Mouse (Mus musculus) MEL (cell line): ENCODE data around the gene Hk2. TPM values are rescaled to one million over a fixed set of nuclear protein-coding genes. Genes with fewer than 3 reads are reported as not detected.

Experiments used
- DNase-seq: peaks from one replicate; pipeline ENCODE4 v3.0.0; 2011; ENCODE audit warnings: low read depth, low spot score
- H3K27ac ChIP-seq: 2 replicates; pipeline ENCODE4 v1.5.1; 2012; ENCODE audit warnings: low read depth, mild to moderate bottlenecking, control low read depth, low read length, moderate library complexity; ENCODE audit not compliant: control insufficient read depth
- H3K27me3 ChIP-seq, 2 experiments: fragments of 150-350 bp in 1 of 2; sonication (generic) in 1 of 2; 2 replicates each; pipeline ENCODE4 v1.6.1; 2012; ENCODE audit warnings: low read length in 2 of 2, mild to moderate bottlenecking in 2 of 2, improper control_type of control experiment in 1 of 2, moderate library complexity in 1 of 2; ENCODE audit not compliant: insufficient read depth in 2 of 2, control insufficient read depth in 1 of 2
- H3K36me3 ChIP-seq, 2 experiments: 2 replicates each; pipeline ENCODE4 v1.6.1; 2012 to 2014; ENCODE audit warnings: low read length in 2 of 2, improper control_type of control experiment in 1 of 2, inconsistent platforms in 1 of 2, mild to moderate bottlenecking in 1 of 2; ENCODE audit not compliant: insufficient read depth in 2 of 2, control insufficient read depth in 1 of 2
- H3K4me1 ChIP-seq, 2 experiments: fragments of 150-350 bp in 1 of 2; sonication (generic) in 1 of 2; 2 replicates each; pipeline ENCODE4 v1.6.1; 2012; ENCODE audit warnings: low read length in 2 of 2, improper control_type of control experiment in 1 of 2, mild to moderate bottlenecking in 1 of 2; ENCODE audit not compliant: insufficient read depth in 2 of 2, control insufficient read depth in 1 of 2
- H3K4me3 ChIP-seq, 2 experiments: fragments of 150-350 bp in 1 of 2; sonication (generic) in 1 of 2; 2 replicates each; pipeline ENCODE4 v1.5.1; 2012; ENCODE audit warnings: low read depth in 2 of 2, low read length in 2 of 2, mild to moderate bottlenecking in 2 of 2, moderate library complexity in 2 of 2, control low read depth in 1 of 2, improper control_type of control experiment in 1 of 2; ENCODE audit not compliant: control insufficient read depth in 1 of 2, insufficient read depth in 1 of 2
- H3K79me2 ChIP-seq: 2 replicates; pipeline ENCODE4 v1.6.1; 2012; ENCODE audit warnings: mild to moderate bottlenecking, low read length, moderate library complexity; ENCODE audit not compliant: control insufficient read depth, poor library complexity, insufficient read depth
- H3K9ac ChIP-seq: 2 replicates; pipeline ENCODE4 v1.6.1; 2012; ENCODE audit warnings: low read depth, mild to moderate bottlenecking, control low read depth, low read length, moderate library complexity; ENCODE audit not compliant: control insufficient read depth, poor library complexity, severe bottlenecking
- H3K9me3 ChIP-seq: fragments of 150-350 bp; sonication (generic); replicated peaks from 2 replicates; pipeline ENCODE4 v1.6.1; 2012; ENCODE audit warnings: mild to moderate bottlenecking, low read length, improper control_type of control experiment, moderate library complexity; ENCODE audit not compliant: insufficient read depth
- BHLHE40 ChIP-seq: IDR thresholded peaks from 2 replicates; pipeline ENCODE4 v1.6.1; 2012; ENCODE audit warnings: low read depth, mild to moderate bottlenecking, inconsistent platforms, low read length, improper control_type of control experiment, borderline replicate concordance
- CTCF ChIP-seq, 3 experiments: IDR thresholded peaks in 2 of 3; conservative IDR thresholded peaks in 1 of 3; 2 replicates each; pipeline ENCODE4 v1.5.1; 2011 to 2012; ENCODE audit warnings: low read length in 3 of 3, low read depth in 2 of 3, mild to moderate bottlenecking in 2 of 3, improper control_type of control experiment in 1 of 3, inconsistent platforms in 1 of 3, mixed read lengths in 1 of 3, moderate library complexity in 1 of 3; ENCODE audit not compliant: control insufficient read depth in 1 of 3, insufficient read depth in 1 of 3, poor library complexity in 1 of 3, severe bottlenecking in 1 of 3
- GABPA ChIP-seq: IDR thresholded peaks from 2 replicates; pipeline ENCODE4 v1.6.1; 2012; ENCODE audit warnings: low read depth, mild to moderate bottlenecking, inconsistent platforms, low read length, improper control_type of control experiment, moderate library complexity
- KAT2A ChIP-seq: conservative IDR thresholded peaks from 2 replicates; pipeline ENCODE4 v1.6.1; 2012; ENCODE audit warnings: low read depth, low read length, improper control_type of control experiment, inconsistent platforms
- MAX ChIP-seq: IDR thresholded peaks from 2 replicates; pipeline ENCODE4 v1.6.1; 2011; ENCODE audit warnings: low read length, improper control_type of control experiment
- MXI1 ChIP-seq: IDR thresholded peaks from 2 replicates; pipeline ENCODE4 v1.6.1; 2011; ENCODE audit warnings: mild to moderate bottlenecking, low read depth, low read length, improper control_type of control experiment
- MYC ChIP-seq: IDR thresholded peaks from 2 replicates; pipeline ENCODE4 v1.6.1; 2011; ENCODE audit warnings: low read depth, mild to moderate bottlenecking, low read length, improper control_type of control experiment, moderate library complexity
- POLR2AphosphoS2 ChIP-seq: IDR thresholded peaks from 2 replicates; pipeline ENCODE4 v1.6.1; 2011; ENCODE audit warnings: low read length, improper control_type of control experiment
- RAD21 ChIP-seq: IDR thresholded peaks from 2 replicates; pipeline ENCODE4 v1.6.1; 2011; ENCODE audit warnings: mild to moderate bottlenecking, low read depth, low read length, improper control_type of control experiment
- SIN3A ChIP-seq: IDR thresholded peaks from 2 replicates; pipeline ENCODE4 v1.6.1; 2012; ENCODE audit warnings: low read length, improper control_type of control experiment, inconsistent platforms
- SMC3 ChIP-seq: IDR thresholded peaks from 2 replicates; pipeline ENCODE4 v1.6.1; 2011; ENCODE audit warnings: low read depth, low read length, improper control_type of control experiment
- USF1 ChIP-seq: IDR thresholded peaks from 2 replicates; pipeline ENCODE4 v1.6.1; 2014; ENCODE audit warnings: low read depth, mild to moderate bottlenecking, inconsistent platforms, low read length, improper control_type of control experiment, moderate library complexity
- USF2 ChIP-seq, 2 experiments: IDR thresholded peaks; 2 replicates each; pipeline ENCODE4 v1.6.1; 2011 to 2012; ENCODE audit warnings: improper control_type of control experiment in 2 of 2, low read length in 2 of 2, borderline replicate concordance in 1 of 2, inconsistent platforms in 1 of 2, low read depth in 1 of 2, mild to moderate bottlenecking in 1 of 2; ENCODE audit not compliant: insufficient read depth in 1 of 2
- ZC3H11A ChIP-seq: IDR thresholded peaks from 2 replicates; pipeline ENCODE4 v1.6.1; 2012; ENCODE audit warnings: low read depth, mild to moderate bottlenecking, inconsistent platforms, low read length, improper control_type of control experiment
- ZNF384 ChIP-seq: IDR thresholded peaks from 2 replicates; pipeline ENCODE4 v1.6.1; 2012; ENCODE audit warnings: low read depth, mild to moderate bottlenecking, inconsistent platforms, low read length, improper control_type of control experiment
- polyA plus RNA-seq, 2 experiments: library from polyadenylated mRNA; stranded (reverse) in 1 of 2; unstranded in 1 of 2; fragments of >175 nt in 1 of 2; fragments of >200 nt in 1 of 2; gene quantifications; 2 replicates each; pipeline versions ENCODE4 v1.2.1 to v1.2.4; 2012; ENCODE audit warnings: low replicate concordance in 2 of 2, low read depth in 1 of 2; ENCODE audit not compliant: insufficient read length in 2 of 2, insufficient read depth in 1 of 2, missing spikeins in 1 of 2
- total RNA-seq: library from RNA; depleted of rRNA; stranded (reverse); fragments of 300-350 nt; gene quantifications from 2 replicates; pipeline ENCODE4 v1.2.3, GENCODE M21; 2012

Hk2 gene
- total and polyA plus RNA-seq, 3 experiments, result 44.2 to 51.6 TPM; not detected in 1

- Histone ChIP-seq H3K27me3 (no peaks in the 10 kb centered on the region), H3K79me2 (no peaks in the 10 kb centered on the region), H3K27ac (no peak overlapping the region), H3K9me3 (no peaks in the 10 kb centered on the region), H3K36me3 (peaks cover 0 to 13% of the 10 kb centered on the region in 2 experiments; a peak in 2 of 4 replicates), H3K4me1 (no peaks in the 10 kb centered on the region), H3K4me3 (no peak overlapping the region), H3K9ac (no peak overlapping the region)
- TF ChIP-seq USF2 (IDR thresholded peaks at IDR 0.05; ENCODE audit: borderline replicate concordance in 1 of 2, insufficient read depth in 1 of 2, low read depth in 1 of 2, low read length in 2 of 2), result no peak
- no peak for TF ChIP-seq ZC3H11A
- no peak for TF ChIP-seq ZNF384
- no peak for DNase-seq
These were observed 33.3 kb downstream of the Hk2 start for GRCm38 (mm10) chr6:82740868-82741517.

GRCm38 (mm10) chr6:82740269-82740668 lies 34.0 kb downstream of the Hk2 start:
- Histone ChIP-seq H3K79me2 (no peaks in the 10 kb centered on the region), H3K36me3 (peaks cover 0 to 12% of the 10 kb centered on the region in 2 experiments; a peak in 2 of 4 replicates), H3K4me1 (no peaks in the 10 kb centered on the region), H3K9me3 (no peaks in the 10 kb centered on the region), H3K27ac (no peak overlapping the region), H3K27me3 (no peaks in the 10 kb centered on the region), H3K9ac (no peak overlapping the region), H3K4me3 (no peak overlapping the region)
- TF ChIP-seq USF2 (IDR thresholded peaks at IDR 0.05; ENCODE audit: borderline replicate concordance in 1 of 2, insufficient read depth in 1 of 2, low read depth in 1 of 2, low read length in 2 of 2), result peak; percentile 62 to 83
- TF ChIP-seq KAT2A, result no peak
- peak; percentile 66; the same call in 1 of the 2 replicates for TF ChIP-seq BHLHE40
- no peak for TF ChIP-seq GABPA
- peak; percentile 24; the same call in 1 of the 2 replicates for TF ChIP-seq SIN3A
- TF ChIP-seq ZC3H11A, result peak; percentile 61
- peak; percentile 81 for TF ChIP-seq RAD21
- peak; percentile 59 to 84 (median 71) for TF ChIP-seq CTCF (IDR thresholded peaks at IDR 0.05 in 2 of 3, conservative IDR thresholded peaks at IDR 0.05 in 1 of 3; ENCODE audit: control insufficient read depth in 1 of 3, insufficient read depth in 1 of 3, low read depth in 2 of 3, low read length in 3 of 3, poor library complexity in 1 of 3, severe bottlenecking in 1 of 3)
- TF ChIP-seq MXI1, result peak; percentile 53; the same call in 1 of the 2 replicates
- TF ChIP-seq USF1, result peak; percentile 95
- peak; percentile 83 for TF ChIP-seq SMC3
- TF ChIP-seq MYC, result peak; percentile 65; the same call in 1 of the 2 replicates
- TF ChIP-seq MAX, result peak; percentile 88
- TF ChIP-seq POLR2AphosphoS2, result no peak
- peak; percentile 84 for DNase-seq
